Mouse (Mus musculus): ENCODE measurements around the gene Fdxr. TPM values are rescaled to one million over a fixed set of nuclear protein-coding genes. Genes with fewer than 3 reads are reported as not detected.

The Fdxr gene
- polyA plus RNA-seq, 1 experiment from 2014 or later: 15.2 TPM

DNA sequence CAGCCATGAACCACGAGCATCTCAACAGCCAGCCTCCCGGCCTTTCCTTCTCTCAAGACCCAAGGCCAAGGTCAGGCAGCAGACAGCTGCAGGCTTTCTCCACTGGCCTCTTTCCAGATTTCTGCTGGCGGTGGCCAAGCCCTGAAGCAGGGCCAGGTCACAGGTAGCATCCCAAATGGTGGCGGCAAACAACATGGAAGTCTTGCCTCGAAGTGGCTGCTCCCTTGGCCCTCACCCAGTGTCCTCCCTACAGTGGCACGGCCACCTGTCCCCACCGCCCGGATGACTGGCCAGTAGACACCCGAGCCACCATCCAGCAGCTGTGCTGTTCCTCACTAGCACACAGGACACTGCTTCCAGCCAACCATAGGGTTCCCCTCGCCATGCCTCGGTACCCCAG lies 35.4 kb downstream of the Fdxr start:
- no peak overlapping the region for H3K4me3 ChIP-seq (replicated peaks; ENCODE audit: low read length)
- no peak overlapping the region for H3K9ac ChIP-seq
- no peaks in the 10 kb centered on the region for H3K9me3 ChIP-seq (ENCODE audit: control insufficient read depth, low read length)
- no peak overlapping the region for H3K4me2 ChIP-seq (replicated peaks)
- peaks cover 8% of the 10 kb centered on the region for H3K4me1 ChIP-seq (replicated peaks; ENCODE audit: control insufficient read depth, insufficient read depth, low read length)
- WGBS: 69% methylated on average over 11 of the region's 11 CpGs
- H3K27ac ChIP-seq: no peak overlapping the region
- DNase-seq (ENCODE audit: low spot score) (no peak), ATAC-seq (ENCODE audit: low FRiP score) (no peak)
- peaks cover 2% of the 10 kb centered on the region; the same call in 1 of the 2 replicates for H3K27me3 ChIP-seq (ENCODE audit: control insufficient read depth, insufficient read depth, low read length)
- H3K36me3 ChIP-seq (replicated peaks; ENCODE audit: control insufficient read depth, insufficient read depth): peaks cover 17% of the 10 kb centered on the region; the same call in 1 of the 2 replicates

GRCm38 (mm10) chr11:115236570-115236969 lies 40.3 kb downstream of the Fdxr start:
- DNase-seq (ENCODE audit: low spot score): no peak
- no peak overlapping the region; the same call in 1 of the 2 replicates for H3K27ac ChIP-seq

DNA sequence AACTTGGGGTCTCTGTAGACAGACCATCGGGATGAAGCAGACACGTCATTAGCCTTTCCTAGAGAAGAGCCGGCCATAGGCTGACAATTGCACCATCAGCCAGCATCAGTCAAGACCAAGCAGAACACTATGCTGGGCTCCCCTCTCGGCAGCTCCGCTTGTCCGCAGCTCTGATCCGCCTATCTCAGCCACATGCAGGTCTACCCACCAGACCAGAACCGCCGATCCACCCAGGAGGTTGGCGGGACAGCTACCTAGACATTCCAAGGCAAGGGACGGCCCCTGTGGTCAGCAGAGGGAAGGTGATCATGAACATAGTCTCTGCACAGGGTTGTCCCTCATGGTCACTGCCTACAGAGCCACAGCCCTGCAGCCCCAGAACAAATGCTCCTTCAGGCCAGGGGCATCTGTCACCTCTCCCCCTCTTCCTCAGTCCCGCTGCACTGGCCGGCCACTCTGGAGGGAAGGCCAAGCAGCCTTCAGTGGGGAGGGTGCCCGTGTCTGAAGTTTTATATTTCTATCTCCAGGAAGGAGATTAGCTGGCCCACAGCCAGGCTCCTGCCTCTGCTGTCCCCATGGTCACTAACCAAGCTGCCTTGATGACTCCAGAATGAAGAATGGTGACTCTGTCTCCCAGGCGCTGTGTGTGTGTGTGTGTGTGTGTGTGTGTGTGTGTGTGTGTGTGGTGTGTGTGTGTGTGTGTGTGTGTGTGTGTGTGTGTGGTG lies 42.4 kb downstream of the Fdxr start:
- Histone ChIP-seq H3K9ac (no peak overlapping the region), H3K27ac (no peak overlapping the region), H3K27me3 (ENCODE audit: control insufficient read depth, insufficient read depth, low read length) (no peaks in the 10 kb centered on the region), H3K4me1 (replicated peaks; ENCODE audit: control insufficient read depth, insufficient read depth, low read length) (peaks cover 50% of the 10 kb centered on the region), H3K4me2 (replicated peaks) (no peak overlapping the region), H3K36me3 (replicated peaks; ENCODE audit: control insufficient read depth, insufficient read depth) (no peaks in the 10 kb centered on the region), H3K4me3 (replicated peaks; ENCODE audit: low read length) (no peak overlapping the region), H3K9me3 (ENCODE audit: control insufficient read depth, low read length) (no peaks in the 10 kb centered on the region)
- ATAC-seq (ENCODE audit: low FRiP score) (peak; percentile 7; the same call in 1 of the 2 replicates), DNase-seq (ENCODE audit: low spot score) (no peak)
- 65% methylated on average over 15 of the region's 15 CpGs for WGBS

More at GRCm38 (mm10) chr11:115236570-115236969, 40.3 kb downstream of the Fdxr start:
- WGBS: 10% methylated on average over 5 of the region's 5 CpGs
- H3K9ac ChIP-seq: no peak overlapping the region
- ATAC-seq (ENCODE audit: low FRiP score): no peak
- H3K4me2 ChIP-seq (replicated peaks): no peak overlapping the region
- peaks cover 45% of the 10 kb centered on the region for H3K4me1 ChIP-seq (replicated peaks; ENCODE audit: control insufficient read depth, insufficient read depth, low read length)
- no peaks in the 10 kb centered on the region for H3K36me3 ChIP-seq (replicated peaks; ENCODE audit: control insufficient read depth, insufficient read depth)
- H3K4me3 ChIP-seq (replicated peaks; ENCODE audit: low read length): no peak overlapping the region
- no peaks in the 10 kb centered on the region for H3K27me3 ChIP-seq (ENCODE audit: control insufficient read depth, insufficient read depth, low read length)
- no peaks in the 10 kb centered on the region for H3K9me3 ChIP-seq (ENCODE audit: control insufficient read depth, low read length)

DNA sequence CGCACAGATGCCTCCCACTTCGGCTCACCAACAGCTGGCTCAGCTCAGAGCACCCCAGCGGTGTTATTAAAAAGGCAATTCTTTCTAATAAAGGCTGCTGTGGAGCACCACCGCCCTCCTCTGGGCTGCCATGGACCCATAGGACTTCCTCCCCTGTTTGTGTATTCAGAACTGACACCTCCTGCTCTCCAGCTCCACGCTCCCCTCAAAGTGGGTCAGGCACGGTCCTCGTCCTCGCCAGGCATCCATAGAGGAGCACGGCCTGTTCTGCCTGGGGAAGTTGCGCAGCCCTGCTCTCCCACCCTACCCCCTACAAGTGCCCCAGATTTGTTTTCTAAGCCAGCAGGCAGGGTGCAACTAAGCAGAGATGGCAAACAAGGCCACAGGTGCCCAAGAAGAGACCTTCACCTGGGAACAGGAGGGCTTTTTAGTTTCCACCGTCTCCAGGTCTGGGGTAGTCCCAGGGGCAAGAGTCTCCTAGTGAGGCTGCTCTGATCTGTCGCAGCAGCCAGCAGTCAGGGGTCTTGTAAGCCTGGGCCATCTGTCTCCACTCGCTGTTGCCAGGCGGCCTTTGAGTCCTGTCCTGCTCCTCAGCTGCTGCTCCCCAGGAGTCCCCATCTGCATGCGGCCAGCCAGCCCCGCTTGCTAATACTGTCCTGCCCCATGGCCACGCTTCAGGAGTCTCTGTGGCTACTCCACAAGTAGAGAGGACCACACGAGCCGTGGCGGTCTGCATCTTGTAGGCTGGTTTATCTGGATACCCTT lies 43.1 kb downstream of the Fdxr start:
- Histone ChIP-seq H3K27me3 (ENCODE audit: control insufficient read depth, insufficient read depth, low read length) (no peaks in the 10 kb centered on the region), H3K9me3 (ENCODE audit: control insufficient read depth, low read length) (no peaks in the 10 kb centered on the region), H3K4me3 (replicated peaks; ENCODE audit: low read length) (no peak overlapping the region), H3K4me1 (replicated peaks; ENCODE audit: control insufficient read depth, insufficient read depth, low read length) (peaks cover 50% of the 10 kb centered on the region), H3K9ac (no peak overlapping the region), H3K36me3 (replicated peaks; ENCODE audit: control insufficient read depth, insufficient read depth) (no peaks in the 10 kb centered on the region), H3K4me2 (replicated peaks) (no peak overlapping the region), H3K27ac (peak overlapping the region; percentile 16; the same call in 1 of the 2 replicates)
- DNase-seq (ENCODE audit: low spot score) (no peak), ATAC-seq (ENCODE audit: low FRiP score) (peak; percentile 37; the same call in 1 of the 2 replicates)
- 28% methylated on average over 20 of the region's 20 CpGs for WGBS

DNA sequence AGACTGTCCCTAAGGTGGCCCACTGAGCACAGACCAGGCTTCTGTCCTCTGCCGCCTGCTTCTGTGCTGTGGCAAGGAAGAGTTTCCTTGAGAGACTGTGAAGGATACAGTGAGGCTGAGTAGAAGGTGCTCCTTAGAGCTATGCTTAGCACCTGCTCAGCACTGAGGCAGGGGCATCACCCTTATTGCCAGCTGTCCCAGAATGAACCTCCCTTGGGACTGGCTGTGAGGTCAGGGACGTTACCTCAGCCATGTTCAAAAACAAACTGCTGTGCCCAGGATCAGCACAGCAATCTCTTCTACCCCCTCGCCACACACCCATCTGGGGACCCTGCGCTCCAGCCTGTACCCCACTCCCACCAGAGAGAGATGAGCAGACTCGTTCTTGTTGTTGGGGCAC lies 44.0 kb downstream of the Fdxr start:
- ATAC-seq (ENCODE audit: low FRiP score) (no peak), DNase-seq (ENCODE audit: low spot score) (no peak)
- Histone ChIP-seq H3K9ac (no peak overlapping the region), H3K27me3 (ENCODE audit: control insufficient read depth, insufficient read depth, low read length) (no peaks in the 10 kb centered on the region), H3K27ac (no peak overlapping the region), H3K4me1 (replicated peaks; ENCODE audit: control insufficient read depth, insufficient read depth, low read length) (peaks cover 54% of the 10 kb centered on the region), H3K36me3 (replicated peaks; ENCODE audit: control insufficient read depth, insufficient read depth) (no peaks in the 10 kb centered on the region), H3K9me3 (ENCODE audit: control insufficient read depth, low read length) (no peaks in the 10 kb centered on the region), H3K4me3 (replicated peaks; ENCODE audit: low read length) (no peak overlapping the region), H3K4me2 (replicated peaks) (no peak overlapping the region)
- WGBS: 65% methylated on average over 5 of the region's 5 CpGs

DNA sequence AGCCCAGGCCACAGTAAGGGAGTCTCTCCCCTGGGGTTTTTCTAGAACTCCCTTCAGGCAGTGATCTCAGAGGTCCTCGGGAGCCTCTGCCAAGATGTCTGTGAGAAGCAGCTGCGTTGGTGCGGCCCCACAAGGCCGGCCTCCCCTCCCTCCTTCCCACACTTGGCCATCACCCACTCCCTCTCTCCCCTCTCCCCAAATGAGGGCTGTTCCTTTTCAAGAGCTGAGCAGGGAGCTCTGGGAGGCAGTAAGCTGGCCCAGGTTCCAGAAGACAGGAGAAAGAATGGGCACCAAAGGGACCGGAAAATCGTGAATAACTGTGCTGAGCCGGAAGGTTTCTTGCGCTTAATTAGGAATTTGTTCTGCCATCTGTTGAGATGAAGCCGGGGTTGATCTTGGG lies 44.9 kb downstream of the Fdxr start:
- no peak overlapping the region for H3K9ac ChIP-seq

DNA sequence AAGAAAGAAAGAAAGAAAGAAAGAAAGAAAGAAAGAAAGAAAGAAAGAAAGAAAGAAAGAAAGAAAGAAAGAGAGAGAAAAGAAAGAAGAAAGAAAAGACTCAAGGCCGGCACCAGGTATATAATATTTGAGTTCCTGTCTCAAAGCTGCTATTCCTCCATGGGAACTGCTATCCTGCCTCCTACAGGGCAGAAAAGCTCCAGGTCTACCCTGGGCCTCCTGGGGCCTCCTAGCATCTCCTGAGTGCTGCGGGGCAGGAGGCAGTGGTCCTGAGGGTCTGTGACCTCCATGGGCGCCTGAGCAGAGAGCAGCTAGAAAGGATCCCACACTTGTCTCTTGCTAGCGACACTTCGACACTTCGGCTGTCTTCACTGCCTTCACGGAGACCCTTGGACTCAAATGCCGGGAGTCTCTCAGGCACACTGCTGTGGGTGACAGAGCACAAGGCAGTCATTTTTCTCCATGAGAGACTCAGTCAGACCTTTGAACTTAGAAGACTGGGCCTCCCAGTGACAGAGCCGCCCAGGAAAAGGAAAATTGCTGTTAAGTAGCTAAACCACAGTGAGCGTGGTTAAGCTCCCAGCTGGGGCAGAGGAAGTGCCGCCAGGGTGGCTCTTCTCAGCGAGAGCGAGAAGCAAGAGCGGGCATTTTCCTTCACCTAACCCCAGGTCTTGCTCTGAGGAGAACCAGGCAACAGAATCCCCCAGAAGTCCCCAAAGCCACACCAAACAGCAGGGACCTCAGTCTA lies 45.5 kb downstream of the Fdxr start:
- 50% methylated on average over 14 of the region's 14 CpGs for WGBS
- no peak overlapping the region for H3K4me2 ChIP-seq (replicated peaks)

More for the DNA sequence above, 44.9 kb downstream of the Fdxr start:
- H3K27me3 ChIP-seq (ENCODE audit: control insufficient read depth, insufficient read depth, low read length): no peaks in the 10 kb centered on the region
- ATAC-seq (ENCODE audit: low FRiP score) (no peak), DNase-seq (ENCODE audit: low spot score) (no peak)
- H3K9me3 ChIP-seq (ENCODE audit: control insufficient read depth, low read length): no peaks in the 10 kb centered on the region
- H3K4me3 ChIP-seq (replicated peaks; ENCODE audit: low read length): no peak overlapping the region
- peaks cover 64% of the 10 kb centered on the region for H3K4me1 ChIP-seq (replicated peaks; ENCODE audit: control insufficient read depth, insufficient read depth, low read length)
- no peak overlapping the region for H3K4me2 ChIP-seq (replicated peaks)
- no peaks in the 10 kb centered on the region for H3K36me3 ChIP-seq (replicated peaks; ENCODE audit: control insufficient read depth, insufficient read depth)
- no peak overlapping the region for H3K27ac ChIP-seq
- 30% methylated on average over 9 of the region's 9 CpGs for WGBS

DNA sequence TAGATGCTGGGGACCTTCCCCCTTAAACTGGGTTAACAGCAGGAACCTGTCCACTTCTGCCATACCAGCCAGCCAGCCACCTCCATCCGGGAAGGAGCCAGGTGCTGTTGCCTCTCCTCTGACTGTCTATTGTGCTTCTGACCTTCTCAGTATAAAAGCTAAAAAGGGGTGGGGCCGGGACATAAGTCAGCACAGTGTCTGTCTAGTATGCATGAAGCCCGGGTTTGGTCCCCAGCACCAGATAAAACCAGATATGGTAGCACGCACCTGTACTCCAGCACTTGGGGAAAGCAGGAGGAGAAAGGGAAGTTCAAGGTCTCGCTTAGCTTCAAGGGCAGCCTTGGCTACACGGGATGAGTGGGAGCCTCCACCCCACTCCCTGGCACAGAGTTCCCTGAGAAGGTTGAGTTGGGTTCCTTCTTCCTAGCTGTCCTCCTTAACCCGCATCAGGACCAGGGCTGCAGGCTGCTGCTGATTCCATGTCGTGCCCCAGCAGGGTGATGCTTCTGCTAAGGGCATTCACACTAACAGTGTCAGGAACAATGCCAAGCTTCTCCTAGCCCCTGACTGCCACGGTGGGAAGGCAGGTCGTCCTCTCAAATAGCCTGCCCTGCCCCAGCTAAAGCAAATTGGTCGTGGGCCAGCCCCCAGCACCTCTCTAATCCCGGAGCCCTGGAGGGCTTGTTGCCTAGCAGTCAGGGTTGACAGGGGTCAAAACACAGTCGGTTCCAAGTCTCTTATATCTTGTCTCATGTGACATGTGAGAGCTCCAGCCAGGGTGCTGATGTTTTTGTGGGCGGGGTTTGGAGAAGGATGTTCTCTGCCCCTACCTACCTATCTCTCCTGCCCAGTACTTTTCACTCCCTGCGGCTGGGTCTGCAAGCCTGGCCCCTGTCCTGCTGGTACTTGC lies 47.6 kb downstream of the Fdxr start:
- no peaks in the 10 kb centered on the region for H3K36me3 ChIP-seq (replicated peaks; ENCODE audit: control insufficient read depth, insufficient read depth)
- no peak for DNase-seq (ENCODE audit: low spot score)
- no peaks in the 10 kb centered on the region for H3K9me3 ChIP-seq (ENCODE audit: control insufficient read depth, low read length)
- no peaks in the 10 kb centered on the region for H3K27me3 ChIP-seq (ENCODE audit: control insufficient read depth, insufficient read depth, low read length)
- no peak overlapping the region for H3K27ac ChIP-seq
- no peak overlapping the region for H3K4me3 ChIP-seq (replicated peaks; ENCODE audit: low read length)
- ATAC-seq (ENCODE audit: low FRiP score): no peak
- WGBS: 50% methylated on average over 15 of the region's 15 CpGs
- H3K9ac ChIP-seq: no peak overlapping the region
- no peak overlapping the region for H3K4me2 ChIP-seq (replicated peaks)
- H3K4me1 ChIP-seq (replicated peaks; ENCODE audit: control insufficient read depth, insufficient read depth, low read length): peaks cover 68% of the 10 kb centered on the region

More for the DNA sequence above, 45.5 kb downstream of the Fdxr start:
- Histone ChIP-seq H3K27me3 (ENCODE audit: control insufficient read depth, insufficient read depth, low read length) (no peaks in the 10 kb centered on the region), H3K27ac (no peak overlapping the region), H3K9ac (no peak overlapping the region), H3K4me1 (replicated peaks; ENCODE audit: control insufficient read depth, insufficient read depth, low read length) (peaks cover 66% of the 10 kb centered on the region), H3K36me3 (replicated peaks; ENCODE audit: control insufficient read depth, insufficient read depth) (no peaks in the 10 kb centered on the region), H3K4me3 (replicated peaks; ENCODE audit: low read length) (no peak overlapping the region), H3K9me3 (ENCODE audit: control insufficient read depth, low read length) (no peaks in the 10 kb centered on the region)
- no peak for DNase-seq (ENCODE audit: low spot score)
- ATAC-seq (ENCODE audit: low FRiP score): no peak

Data from hindbrain, embryonic 14.5 days (tissue).